Mouse (Mus musculus) heart, embryonic 10.5 days (tissue): ENCODE results near the gene Tns3. TPM values are rescaled to one million over a fixed set of nuclear protein-coding genes. Genes with fewer than 3 reads are reported as not detected.
A peak's percentile ranks its signal among the peaks of the same experiment; 100 is the strongest.
"Not testable (repeated sequence)": the region's sequence is repeated elsewhere in the genome, so short reads cannot be mapped to it uniquely, and the experiment has no call there.

Source experiments
- DNase-seq: peaks from one replicate; pipeline ENCODE4 v3.0.0-alpha.2; 2017; ENCODE audit warnings: low spot score
- H3K27ac ChIP-seq: fragments of 300-500 bp; sonication (generic); 2 replicates; pipeline ENCODE4 v1.5.1; 2016; ENCODE audit warnings: mild to moderate bottlenecking
- H3K27me3 ChIP-seq: fragments of 300-500 bp; sonication (generic); 2 replicates; pipeline ENCODE4 v1.6.1; 2016; ENCODE audit warnings: mild to moderate bottlenecking; ENCODE audit not compliant: poor library complexity, insufficient read depth, severe bottlenecking
- H3K36me3 ChIP-seq: fragments of 300-500 bp; sonication (generic); 2 replicates; pipeline ENCODE4 v1.6.1; 2016; ENCODE audit warnings: mild to moderate bottlenecking, moderate library complexity
- H3K4me1 ChIP-seq: fragments of 300-500 bp; sonication (generic); 2 replicates; pipeline ENCODE4 v1.6.1; 2016; ENCODE audit warnings: mild to moderate bottlenecking
- H3K4me3 ChIP-seq: fragments of 300-500 bp; sonication (generic); 2 replicates; pipeline ENCODE4 v1.5.1; 2016; ENCODE audit warnings: mild to moderate bottlenecking, moderate library complexity
- H3K9me3 ChIP-seq: fragments of 300-500 bp; sonication (generic); 2 replicates; pipeline ENCODE4 v1.6.1; 2016; ENCODE audit warnings: mild to moderate bottlenecking, moderate library complexity
- WGBS: fragments of 180-500 bp; shearing (Covaris S2); methylation state at CpG from one replicate; pipeline ENCODE4 v1.1.7; 2016; 5-methylcytosine and 5-hydroxymethylcytosine counted together
- polyA plus RNA-seq: library from polyadenylated mRNA; unstranded; fragments of >200 nt; fragmentation: Nextera tagmentation; extraction: Ambion mirVana; gene quantifications from 2 replicates; pipeline ENCODE4 v1.2.1, GENCODE M21; 2016

Gene Tns3
- polyA plus RNA-seq, 1 experiment from 2014 or later = 17.0 TPM

DNA sequence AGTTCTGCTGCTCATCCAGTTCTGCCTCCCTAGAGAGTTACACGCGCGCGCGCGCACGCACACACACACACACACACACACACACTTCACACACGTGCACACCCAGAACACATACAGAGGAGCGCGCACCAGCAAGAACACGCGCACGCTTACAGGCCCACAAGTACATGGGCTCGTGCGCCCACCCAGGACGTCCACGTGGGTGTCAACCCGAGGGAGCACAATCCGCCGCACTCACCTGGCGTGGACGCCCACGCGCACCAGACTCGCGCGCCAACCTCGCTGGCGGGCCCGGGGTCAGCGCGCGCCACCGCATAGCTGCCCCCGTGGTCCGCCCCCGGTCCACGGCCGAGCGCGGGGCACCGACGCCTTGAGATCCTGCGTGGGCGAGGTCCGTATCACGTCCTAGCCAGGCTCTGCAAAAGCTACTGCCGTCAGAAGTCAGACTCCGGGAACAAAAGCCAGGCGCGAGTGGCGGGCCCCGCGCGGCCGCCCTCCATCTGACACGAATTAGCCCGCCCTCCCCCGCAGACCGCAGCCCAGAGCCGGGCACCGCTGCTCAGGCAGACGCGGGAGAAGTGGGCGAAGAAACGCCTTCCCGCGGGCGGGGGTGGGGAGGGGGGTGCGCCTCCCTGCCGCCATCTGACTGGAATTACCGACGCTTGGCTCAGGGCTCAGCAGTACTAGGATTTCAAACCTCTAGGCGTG is 40.0 kb downstream of the Tns3 start:
- Histone ChIP-seq H3K4me3 (peak overlapping the region; percentile 82), H3K27ac (peak overlapping the region; percentile 90), H3K4me1 (peaks cover 34% of the 10 kb centered on the region), H3K9me3 (no peaks in the 10 kb centered on the region), H3K36me3 (no peaks in the 10 kb centered on the region), H3K27me3 (peaks cover 17% of the 10 kb centered on the region)
- 1% methylated on average over 72 of the region's 74 CpGs for WGBS
- DNase-seq = no peak

DNA sequence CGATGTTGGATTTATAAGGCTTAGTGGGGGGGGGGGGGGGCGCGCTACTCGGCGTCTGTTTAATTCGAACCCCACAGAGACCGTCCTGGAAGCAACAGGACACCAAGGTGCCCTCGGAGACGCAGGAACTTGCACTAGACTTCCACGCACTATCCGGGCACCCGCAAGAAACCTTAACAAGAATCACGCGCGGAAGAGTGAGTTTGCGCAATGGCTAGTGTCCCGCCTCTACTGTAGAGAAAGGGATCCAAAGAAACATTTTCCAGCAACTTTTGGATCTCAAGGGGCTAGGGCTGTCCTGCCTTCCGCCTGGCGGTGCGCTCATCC is 40.5 kb downstream of the Tns3 start:
- Histone ChIP-seq H3K4me1 (peaks cover 29% of the 10 kb centered on the region), H3K9me3 (no peaks in the 10 kb centered on the region), H3K4me3 (peak overlapping the region; percentile 82), H3K27ac (peak overlapping the region; percentile 90), H3K36me3 (no peaks in the 10 kb centered on the region), H3K27me3 (peaks cover 17% of the 10 kb centered on the region)
- WGBS = 2% methylated on average over 20 of the region's 20 CpGs
- DNase-seq = no peak

DNA sequence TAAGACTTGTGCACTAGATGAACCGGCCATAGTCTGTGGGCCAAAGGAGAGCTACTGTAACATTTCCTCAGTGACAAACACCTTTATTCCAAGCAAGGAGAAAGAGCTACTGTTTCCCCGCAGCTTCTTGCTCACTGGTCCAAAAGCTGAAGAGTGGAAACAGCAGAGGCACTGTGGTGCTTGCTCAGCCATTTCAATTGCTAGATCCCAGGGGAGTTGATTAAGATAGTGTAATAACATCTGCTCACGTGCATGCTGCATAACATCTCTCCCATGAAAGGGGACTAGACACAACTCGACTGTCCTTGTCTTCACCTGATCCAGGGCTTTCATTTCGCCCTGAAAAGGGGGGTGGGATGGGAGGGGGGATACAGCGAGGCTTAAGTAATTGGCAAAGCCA is 41.7 kb downstream of the Tns3 start:
- 59% methylated on average over 6 of the region's 6 CpGs for WGBS
- DNase-seq = no peak
- peaks cover 17% of the 10 kb centered on the region for H3K27me3 ChIP-seq
- H3K4me3 ChIP-seq = 0 out of 2 replicates have a peak overlapping the region, but pooled peaks have one; percentile 9
- H3K9me3 ChIP-seq = no peaks in the 10 kb centered on the region
- H3K27ac ChIP-seq = no peak overlapping the region
- H3K4me1 ChIP-seq = peaks cover 34% of the 10 kb centered on the region
- no peaks in the 10 kb centered on the region for H3K36me3 ChIP-seq

DNA sequence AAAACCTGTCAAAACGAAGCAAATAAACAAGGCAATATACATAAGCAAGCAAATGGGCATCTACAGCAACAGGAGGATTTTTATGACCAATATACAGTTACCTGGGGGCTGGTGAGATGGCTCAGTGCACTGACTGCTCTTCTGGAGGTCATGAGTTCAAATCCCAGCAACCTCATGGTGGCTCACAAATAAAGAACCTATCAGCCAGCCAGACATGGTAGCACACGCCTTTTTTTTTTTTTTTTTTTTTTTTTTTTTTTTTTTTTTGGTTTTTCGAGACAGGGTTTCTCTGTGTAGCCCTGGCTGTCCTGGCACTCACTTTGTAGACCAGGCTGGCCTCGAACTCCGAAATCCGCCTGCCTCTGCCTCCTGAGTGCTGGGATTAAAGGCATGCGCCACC is 45.2 kb downstream of the Tns3 start:
- H3K27ac ChIP-seq, H3K4me3 ChIP-seq, H3K9me3 ChIP-seq, H3K36me3 ChIP-seq, DNase-seq: not testable (repeated sequence)
- H3K4me1 ChIP-seq = peaks cover 28% of the 10 kb centered on the region
- WGBS = 84% methylated on average over 6 of the region's 7 CpGs
- H3K27me3 ChIP-seq = peaks cover 13% of the 10 kb centered on the region

DNA sequence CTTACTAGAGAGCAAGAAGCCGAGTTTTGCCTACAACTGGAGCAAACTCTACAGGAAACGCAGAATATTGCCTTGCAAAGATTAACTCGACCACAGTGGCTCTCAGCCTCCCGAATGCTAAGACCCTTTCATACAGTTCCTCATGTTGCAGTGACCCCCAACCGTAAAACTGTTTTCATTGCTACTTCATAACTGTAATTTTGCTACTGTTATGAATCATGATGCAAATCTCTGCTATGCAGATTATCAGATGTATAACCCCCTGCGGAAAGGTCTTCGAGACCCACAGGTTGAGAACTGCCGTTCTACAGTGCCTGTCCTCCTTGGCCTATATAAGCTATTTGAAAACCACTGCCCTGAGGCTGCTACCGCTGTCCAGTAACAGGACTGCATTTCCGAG is 46.0 kb downstream of the Tns3 start:
- no peak for DNase-seq
- 77% methylated on average over 10 of the region's 10 CpGs for WGBS
- H3K4me1 ChIP-seq = peaks cover 20% of the 10 kb centered on the region

DNA sequence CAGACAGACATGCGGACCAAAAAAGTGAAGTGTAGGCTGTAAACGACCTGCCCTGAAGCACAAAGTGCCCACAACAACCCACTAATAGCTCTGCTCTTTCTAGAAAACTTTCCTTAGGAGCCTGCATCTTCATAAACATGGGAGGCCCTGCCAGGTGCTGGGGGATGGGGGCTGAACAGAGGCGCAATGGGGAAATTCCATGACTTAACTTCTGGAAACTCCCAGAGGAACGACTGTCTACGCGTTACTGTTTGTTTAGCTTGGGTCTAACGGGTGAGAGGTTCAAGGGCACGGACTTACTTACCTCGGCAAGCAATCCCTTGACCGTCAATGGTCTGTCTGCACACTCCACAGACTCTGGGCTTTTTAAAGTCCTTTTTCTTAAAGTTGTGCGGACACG is 48.9 kb downstream of the Tns3 start:
- Histone ChIP-seq H3K36me3 (peaks cover 18% of the 10 kb centered on the region), H3K27ac (no peak overlapping the region), H3K27me3 (no peaks in the 10 kb centered on the region), H3K9me3 (no peaks in the 10 kb centered on the region), H3K4me1 (peaks cover 25% of the 10 kb centered on the region), H3K4me3 (no peak overlapping the region)
- DNase-seq = no peak
- 65% methylated on average over 12 of the region's 12 CpGs for whole genome bisulfite sequencing

More for the DNA sequence above, 46.0 kb downstream of the Tns3 start:
- Histone ChIP-seq H3K36me3 (peaks cover 11% of the 10 kb centered on the region; the same call in 1 of the 2 replicates), H3K27me3 (peaks cover 13% of the 10 kb centered on the region), H3K9me3 (no peaks in the 10 kb centered on the region), H3K4me3 (no peak overlapping the region), H3K27ac (no peak overlapping the region)

DNA sequence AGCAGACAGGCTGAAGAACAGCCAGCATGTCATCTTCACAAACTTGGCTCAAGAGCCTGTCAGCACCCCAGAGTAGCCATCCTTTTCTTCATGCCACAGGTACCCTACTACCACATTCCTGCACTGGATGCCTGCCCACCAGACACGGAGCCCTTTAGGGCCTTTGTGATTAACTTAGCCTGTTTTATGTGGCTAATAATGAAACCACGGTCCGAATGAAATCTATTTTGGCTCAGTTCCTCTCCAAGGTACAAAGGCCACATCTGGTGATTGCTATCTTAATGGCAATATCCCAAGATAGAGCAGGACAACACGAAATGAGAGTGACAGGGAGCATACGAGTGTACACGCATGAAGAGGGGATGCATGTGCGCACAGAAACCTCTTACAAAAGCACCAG is 53.9 kb downstream of the Tns3 start:
- peaks cover 18% of the 10 kb centered on the region for H3K36me3 ChIP-seq

DNA sequence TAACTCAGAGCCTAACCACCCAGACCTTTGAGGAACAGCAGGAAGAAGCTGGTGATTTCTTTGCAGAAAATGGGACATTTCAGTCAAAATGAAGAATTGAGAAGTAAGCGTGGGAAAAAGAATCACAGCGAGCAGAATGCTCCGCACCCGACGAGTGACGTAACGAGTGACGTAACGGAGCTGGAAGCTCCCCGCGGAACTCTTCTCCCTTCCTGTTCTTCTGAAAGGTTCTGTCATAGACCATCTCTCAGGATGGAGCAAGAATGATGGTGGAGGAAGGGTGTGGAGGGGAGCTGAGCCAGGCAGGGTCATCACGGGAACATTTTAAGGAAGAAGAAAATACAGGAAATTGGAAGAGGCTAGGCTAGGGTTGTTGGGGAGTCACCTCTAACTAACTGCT is 54.5 kb downstream of the Tns3 start:
- no peaks in the 10 kb centered on the region for H3K27me3 ChIP-seq
- no peak overlapping the region for H3K27ac ChIP-seq
- H3K4me1 ChIP-seq = peaks cover 17% of the 10 kb centered on the region
- H3K9me3 ChIP-seq = no peaks in the 10 kb centered on the region
- H3K4me3 ChIP-seq = no peak overlapping the region
- 75% methylated on average over 12 of the region's 12 CpGs for WGBS
- DNase-seq = no peak
- H3K36me3 ChIP-seq = peaks cover 19% of the 10 kb centered on the region

More for the DNA sequence above, 53.9 kb downstream of the Tns3 start:
- no peak overlapping the region for H3K4me3 ChIP-seq
- peaks cover 19% of the 10 kb centered on the region for H3K4me1 ChIP-seq
- DNase-seq = no peak
- H3K9me3 ChIP-seq = no peaks in the 10 kb centered on the region
- no peaks in the 10 kb centered on the region for H3K27me3 ChIP-seq
- 74% methylated on average over 7 of the region's 7 CpGs for WGBS
- no peak overlapping the region for H3K27ac ChIP-seq

DNA sequence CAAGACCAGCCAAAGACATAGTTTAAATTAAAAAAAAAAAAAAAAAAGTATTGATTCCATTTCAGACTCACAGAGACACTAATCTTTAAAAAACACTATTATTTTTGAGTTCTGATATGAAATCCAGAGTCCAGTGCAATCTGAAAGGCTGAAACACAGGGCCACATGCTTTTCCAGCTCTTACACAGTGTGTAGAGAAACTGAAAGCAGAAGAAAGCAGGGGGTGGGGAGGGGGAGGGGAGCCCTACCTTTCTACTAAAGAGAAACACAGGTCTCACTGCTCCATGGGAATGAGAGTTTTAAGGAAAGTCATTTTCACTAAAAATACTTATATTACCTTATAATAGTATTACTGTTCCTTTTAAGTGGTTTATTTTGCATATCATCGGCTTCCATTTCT is 57.2 kb downstream of the Tns3 start:
- H3K9me3 ChIP-seq = no peaks in the 10 kb centered on the region
- 88% methylated on average over 1 of the region's 1 CpGs for WGBS
- H3K36me3 ChIP-seq = peaks cover 7% of the 10 kb centered on the region; the same call in 1 of the 2 replicates
- peaks cover 21% of the 10 kb centered on the region for H3K4me1 ChIP-seq
- no peak overlapping the region for H3K27ac ChIP-seq
- H3K27me3 ChIP-seq = no peaks in the 10 kb centered on the region
- H3K4me3 ChIP-seq = no peak overlapping the region
- no peak for DNase-seq

DNA sequence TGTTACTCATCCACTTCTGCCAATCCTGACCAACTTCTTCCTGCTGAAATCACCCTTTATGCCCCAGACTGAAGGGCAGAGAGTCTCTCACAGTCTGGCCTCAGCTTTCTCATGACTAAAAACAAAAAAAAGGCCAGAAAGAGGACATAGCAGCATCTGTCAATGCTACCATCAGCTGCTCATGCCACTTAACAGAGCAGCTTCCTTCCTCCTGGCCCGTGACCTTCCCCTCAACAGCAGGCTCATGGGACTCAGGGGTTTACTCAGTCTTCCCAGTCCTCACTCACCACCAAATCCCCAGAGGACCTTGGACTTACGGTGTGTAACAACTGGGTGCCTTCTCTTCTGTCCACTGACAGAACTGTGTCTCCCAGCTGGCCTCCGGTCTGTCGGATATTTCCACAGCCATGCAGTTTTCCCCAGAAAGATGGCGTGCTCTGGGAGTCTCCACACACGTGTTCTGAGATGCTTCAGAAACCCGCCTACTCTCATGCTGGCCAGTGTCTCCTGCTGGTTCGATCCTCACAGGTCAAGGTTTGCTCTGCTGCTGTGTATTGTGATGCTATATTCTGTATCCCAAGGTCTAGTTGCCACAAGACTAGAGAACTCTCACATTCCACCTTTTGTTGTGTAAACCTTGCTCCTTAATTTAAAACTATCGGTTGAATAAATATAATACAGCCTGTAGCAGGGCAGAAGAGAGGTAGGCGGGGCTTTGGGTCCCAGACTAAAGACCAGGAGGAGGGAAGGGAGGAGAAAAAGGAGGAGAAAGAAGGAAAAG is 59.4 kb downstream of the Tns3 start:
- H3K36me3 ChIP-seq = 0 out of 2 replicates have a peak, but pooled peaks cover 4% of the 10 kb centered on the region
- no peak overlapping the region for H3K4me3 ChIP-seq
- no peak for DNase-seq
- H3K4me1 ChIP-seq = peaks cover 26% of the 10 kb centered on the region
- 82% methylated on average over 10 of the region's 10 CpGs for WGBS
- no peaks in the 10 kb centered on the region for H3K27me3 ChIP-seq
- H3K27ac ChIP-seq = no peak overlapping the region
- H3K9me3 ChIP-seq = no peaks in the 10 kb centered on the region

DNA sequence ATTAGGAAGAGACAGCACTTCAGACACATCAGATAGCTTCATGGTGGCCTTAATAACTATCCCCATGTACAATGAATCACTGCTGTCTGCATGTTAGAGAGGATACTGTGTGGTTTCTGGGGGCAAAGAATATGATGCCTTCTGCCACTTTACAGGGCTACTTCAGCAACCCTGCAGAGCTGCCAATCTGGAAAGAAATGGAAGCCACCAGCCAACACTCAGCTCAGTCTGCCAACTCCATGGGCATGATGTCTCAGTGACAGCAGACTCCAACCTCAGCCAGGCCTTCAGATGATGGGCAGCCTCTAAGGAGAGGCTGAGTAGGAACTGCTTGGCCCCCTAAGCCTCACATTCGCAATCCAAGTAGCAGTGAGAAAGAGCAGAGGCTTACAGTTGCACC is 61.7 kb downstream of the Tns3 start:
- DNase-seq = no peak
- Histone ChIP-seq H3K27me3 (no peaks in the 10 kb centered on the region), H3K36me3 (peaks cover 14% of the 10 kb centered on the region; the same call in 1 of the 2 replicates), H3K4me1 (peaks cover 19% of the 10 kb centered on the region), H3K4me3 (no peak overlapping the region), H3K9me3 (no peaks in the 10 kb centered on the region), H3K27ac (no peak overlapping the region)
- 85% methylated on average over 1 of the region's 1 CpGs for WGBS

DNA sequence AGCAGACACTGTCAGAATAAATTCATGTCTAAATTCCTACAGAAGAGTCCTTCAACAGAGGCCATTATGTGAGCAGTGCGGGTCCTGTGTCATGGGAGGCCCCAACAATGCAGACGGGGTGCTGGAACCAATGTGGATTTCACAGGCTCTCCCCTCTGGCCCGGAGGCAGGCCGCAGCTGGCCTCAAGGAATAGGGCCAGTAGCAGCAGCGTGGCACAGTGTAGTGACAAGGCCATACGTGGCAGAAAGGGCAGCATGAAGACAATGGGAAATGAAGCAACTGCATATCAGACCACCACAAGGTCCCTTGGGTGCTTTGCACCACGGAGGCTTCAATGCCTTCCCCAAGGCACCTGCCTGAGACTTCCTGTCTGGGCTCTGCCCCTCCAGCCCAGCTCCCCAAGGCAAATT is 62.9 kb downstream of the Tns3 start:
- Histone ChIP-seq H3K4me1 (peaks cover 19% of the 10 kb centered on the region), H3K36me3 (peaks cover 19% of the 10 kb centered on the region; the same call in 1 of the 2 replicates), H3K9me3 (no peaks in the 10 kb centered on the region), H3K27ac (0 out of 2 replicates have a peak overlapping the region, but pooled peaks have one; percentile 18), H3K27me3 (no peaks in the 10 kb centered on the region), H3K4me3 (no peak overlapping the region)
- WGBS = 73% methylated on average over 7 of the region's 7 CpGs
- DNase-seq = no peak

DNA sequence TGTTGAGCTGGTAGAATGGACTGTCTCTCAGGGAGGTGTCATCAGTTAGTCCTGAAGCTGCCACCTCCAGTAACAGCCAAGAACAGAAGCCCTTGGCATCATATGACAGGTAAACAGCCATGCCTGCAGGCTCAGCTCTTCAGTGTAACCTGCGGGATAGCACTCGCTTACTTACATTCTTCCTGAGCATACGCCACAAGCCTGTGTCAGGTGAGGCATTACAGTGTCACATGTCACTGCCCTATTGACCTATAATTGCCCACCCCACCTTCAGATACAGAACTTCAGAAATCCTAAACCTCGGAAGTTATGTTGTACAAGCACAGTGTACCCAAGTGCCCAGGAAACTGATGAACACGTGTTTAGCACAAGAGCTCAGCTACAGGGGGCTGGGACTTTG is 68.7 kb downstream of the Tns3 start:
- H3K27ac ChIP-seq = no peak overlapping the region
- H3K4me1 ChIP-seq = peaks cover 11% of the 10 kb centered on the region
- H3K27me3 ChIP-seq = no peaks in the 10 kb centered on the region
- H3K4me3 ChIP-seq = no peak overlapping the region
- H3K9me3 ChIP-seq = no peaks in the 10 kb centered on the region
- no peak for DNase-seq
- 86% methylated on average over 5 of the region's 5 CpGs for WGBS
- H3K36me3 ChIP-seq = peaks cover 15% of the 10 kb centered on the region; the same call in 1 of the 2 replicates
